Mouse (Mus musculus) layer of hippocampus, adult 18-20 months (tissue): ENCODE results near the gene Zfp770. TPM values are rescaled to one million over a fixed set of nuclear protein-coding genes. Genes with fewer than 3 reads are reported as not detected.
A peak's percentile ranks its signal among the peaks of the same experiment; 100 is the strongest.
"Not testable (repeated sequence)": the region's sequence is repeated elsewhere in the genome, so short reads cannot be mapped to it uniquely, and the experiment has no call there.

ENCODE experiments used
- DNase-seq, 2 experiments: peaks; one replicate each; pipeline ENCODE4 v3.0.0; 2022; ENCODE audit warnings: low spot score in 2 of 2
- long read RNA-seq: library from polyadenylated mRNA; stranded (forward); transcript quantifications from one replicate; pipeline ENCODE4 v2.0.0, GENCODE M21; 2021
- total RNA-seq, 2 experiments: library from RNA; stranded (reverse); gene quantifications; 2 replicates each; pipeline ENCODE4 v1.2.3; 2021

Zfp770 gene
- total RNA-seq = 10 to 100 TPM; 20.8 to 21.7 TPM
- long read RNA-seq, full-length matches to known transcripts = 4 of 4 reads
- long read RNA-seq, partial matches to known transcripts = 0 of 4 reads
- long read RNA-seq, other reads (novel, unspliced or antisense) = 0 of 4 reads

GRCm38 (mm10) chr2:114200932-114201559 lies at the start of gene Zfp770:
Gene Zfp770, minus strand, starts transcription at chr2:114201469.
- DNase-seq = peak; percentile 75 to 88

- DNase-seq = peak; percentile 25 to 49
Measured at GRCm38 (mm10) chr2:114249440-114249839, 48.2 kb upstream of the Zfp770 start.

- DNase-seq = no peak
Measured at GRCm38 (mm10) chr2:114237639-114238038, 36.4 kb upstream of the Zfp770 start.

- DNase-seq = no peak
Measured at GRCm38 (mm10) chr2:114236566-114236965, 35.3 kb upstream of the Zfp770 start.

GRCm38 (mm10) chr2:114235584-114235983 lies 34.3 kb upstream of the Zfp770 start:
- no peak for DNase-seq

- no peak for DNase-seq
Measured at GRCm38 (mm10) chr2:114231248-114231647, 30.0 kb upstream of the Zfp770 start.

- DNase-seq = no peak
Measured at GRCm38 (mm10) chr2:114228672-114229071, 27.4 kb upstream of the Zfp770 start.

- no peak for DNase-seq
Measured at GRCm38 (mm10) chr2:114205036-114205435, 3.8 kb upstream of the Zfp770 start.

GRCm38 (mm10) chr2:114201574-114201973 lies 305 bp upstream of the Zfp770 start:
- DNase-seq = no peak

GRCm38 (mm10) chr2:114196421-114196820 lies 4.8 kb downstream of the Zfp770 start:
- DNase-seq = no peak

- not testable (repeated sequence) for DNase-seq
Measured at GRCm38 (mm10) chr2:114186924-114187323, 14.3 kb downstream of the Zfp770 start, which contains the start of gene Aqr. Gene Aqr, minus strand, starts transcription at chr2:114187024.

- DNase-seq = no peak
Measured at GRCm38 (mm10) chr2:114177802-114178733, 23.2 kb downstream of the Zfp770 start.

GRCm38 (mm10) chr2:114174651-114175484 lies 26.4 kb downstream of the Zfp770 start:
- peak; percentile 78 to 87 for DNase-seq

- no peak for DNase-seq
Measured at GRCm38 (mm10) chr2:114173248-114173647, 28.0 kb downstream of the Zfp770 start.

- DNase-seq = peak in 1 of 2 experiments; percentile 19
Measured at GRCm38 (mm10) chr2:114167837-114168236, 33.4 kb downstream of the Zfp770 start.

GRCm38 (mm10) chr2:114161978-114162377 lies 39.3 kb downstream of the Zfp770 start:
- no peak for DNase-seq

- no peak for DNase-seq
Measured at GRCm38 (mm10) chr2:114157345-114157744, 43.9 kb downstream of the Zfp770 start.

GRCm38 (mm10) chr2:114156639-114157038 lies 44.6 kb downstream of the Zfp770 start:
- DNase-seq = no peak

GRCm38 (mm10) chr2:114153247-114153646 lies 48.0 kb downstream of the Zfp770 start:
- no peak for DNase-seq

- DNase-seq = no peak
Measured at GRCm38 (mm10) chr2:114146864-114147458, 54.3 kb downstream of the Zfp770 start.
